Mouse (Mus musculus) lung, postnatal 25 days (tissue): ENCODE results near the gene Dnajc15.
A peak's percentile ranks its signal among the peaks of the same experiment; 100 is the strongest.

Source experiments
- DNase-seq: peaks from one replicate; pipeline ENCODE4 v3.0.0; 2022; ENCODE audit warnings: low spot score

The Dnajc15 gene

GRCm38 (mm10) chr14:77860841-77861560 is 13.9 kb downstream of the Dnajc15 start:
- no peak for DNase-seq

- no peak for DNase-seq
These were observed 15.0 kb downstream of the Dnajc15 start for GRCm38 (mm10) chr14:77859894-77860293.

- DNase-seq: no peak
These were observed 21.0 kb downstream of the Dnajc15 start for GRCm38 (mm10) chr14:77853951-77854350.

- no peak for DNase-seq
These were observed 25.1 kb downstream of the Dnajc15 start for GRCm38 (mm10) chr14:77849852-77850251.

- DNase-seq: no peak
These were observed 26.6 kb downstream of the Dnajc15 start for GRCm38 (mm10) chr14:77848349-77848748.

- DNase-seq: no peak
These were observed 28.7 kb downstream of the Dnajc15 start for GRCm38 (mm10) chr14:77846206-77846605.

GRCm38 (mm10) chr14:77845479-77845878 is 29.4 kb downstream of the Dnajc15 start:
- no peak for DNase-seq

GRCm38 (mm10) chr14:77840574-77840973 is 34.4 kb downstream of the Dnajc15 start:
- DNase-seq: no peak

- no peak for DNase-seq
These were observed 34.8 kb downstream of the Dnajc15 start for GRCm38 (mm10) chr14:77840078-77840477.

- DNase-seq: no peak
These were observed 38.1 kb downstream of the Dnajc15 start for GRCm38 (mm10) chr14:77836794-77837193.

- DNase-seq: no peak
These were observed 42.6 kb downstream of the Dnajc15 start for GRCm38 (mm10) chr14:77832359-77832758.

- DNase-seq: no peak
These were observed 43.0 kb downstream of the Dnajc15 start for GRCm38 (mm10) chr14:77831936-77832335.

- no peak for DNase-seq
These were observed 45.3 kb downstream of the Dnajc15 start for GRCm38 (mm10) chr14:77829673-77830072.

- DNase-seq: no peak
These were observed 49.0 kb downstream of the Dnajc15 start for GRCm38 (mm10) chr14:77825891-77826290.

- DNase-seq: peak; percentile 32
These were observed 49.8 kb downstream of the Dnajc15 start for GRCm38 (mm10) chr14:77825121-77825520.

- DNase-seq: no peak
These were observed 55.1 kb downstream of the Dnajc15 start for GRCm38 (mm10) chr14:77819841-77820240.

- no peak for DNase-seq
These were observed 57.4 kb downstream of the Dnajc15 start for GRCm38 (mm10) chr14:77817561-77817960.

- peak; percentile 14 for DNase-seq
These were observed 60.0 kb downstream of the Dnajc15 start for GRCm38 (mm10) chr14:77814935-77815334.

GRCm38 (mm10) chr14:77812890-77813289 is 62.0 kb downstream of the Dnajc15 start:
- no peak for DNase-seq

- no peak for DNase-seq
These were observed 63.5 kb downstream of the Dnajc15 start for GRCm38 (mm10) chr14:77811466-77811865.

- no peak for DNase-seq
These were observed 67.1 kb downstream of the Dnajc15 start for GRCm38 (mm10) chr14:77807836-77808235.

- no peak for DNase-seq
These were observed 68.6 kb downstream of the Dnajc15 start for GRCm38 (mm10) chr14:77806345-77806744.

- no peak for DNase-seq
These were observed 72.7 kb downstream of the Dnajc15 start for GRCm38 (mm10) chr14:77802268-77802630.

- DNase-seq: no peak
These were observed 73.2 kb downstream of the Dnajc15 start for GRCm38 (mm10) chr14:77801571-77802267.
